In the genomic region with DNA sequence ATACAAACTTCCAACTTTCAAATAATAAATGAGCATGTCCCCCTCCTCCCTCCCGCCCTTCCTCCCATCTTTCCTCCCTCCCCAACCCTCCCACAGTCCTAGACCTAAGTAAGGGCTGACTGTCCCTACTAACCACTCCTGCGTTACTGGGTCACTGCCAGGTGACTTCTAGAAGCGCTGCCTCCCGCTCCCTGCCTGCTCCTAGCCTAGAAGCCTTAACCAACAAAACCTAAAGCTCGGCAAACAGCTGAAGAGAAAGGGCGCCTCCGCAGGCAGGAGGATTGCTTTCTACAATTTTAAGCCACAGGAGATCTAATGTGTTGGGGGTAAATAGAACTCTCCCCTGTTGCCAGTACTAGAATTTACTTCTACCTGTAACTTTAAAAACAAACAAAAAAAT, we compare ENCODE assay signal across 9 mouse cellular contexts. TPM values are rescaled to one million over a fixed set of nuclear protein-coding genes. Genes with fewer than 3 reads are reported as not detected.
DNase-seq lines count a peak whose midpoint lies in the region; ATAC-seq and TF ChIP-seq lines count a peak whose summit lies in the region.
"Had no signal": no experiment of that assay in that cellular context is flagged by ENCODE, and none has a peak within 500 bp of the region (broad histone marks: within the 10 kb centered on the region; RNA-seq: fewer than 3 reads in every experiment).

No protein-coding gene starts in this region.

- H3K4me1 ChIP-seq in heart, embryonic 12.5 days (replicated peaks), result peaks cover 12% of the 10 kb centered on the region
- no peaks in the 10 kb centered on the region for H3K4me1 ChIP-seq in kidney, embryonic 14.5 days (ENCODE audit: control insufficient read depth, insufficient read depth, low read length)
- peaks cover 8% of the 10 kb centered on the region; the same call in 1 of the 2 replicates for H3K4me1 ChIP-seq in liver, embryonic 15.5 days (replicated peaks)
- H3K4me1 ChIP-seq in neural tube, embryonic 11.5 days (ENCODE audit: control insufficient read depth, insufficient read depth, low read length), result no peaks in the 10 kb centered on the region

- H3K9ac ChIP-seq in heart, embryonic 12.5 days, result peak overlapping the region; percentile 43; the same call in 1 of the 2 replicates
- no peak overlapping the region for H3K9ac ChIP-seq in kidney, embryonic 14.5 days (ENCODE audit: low read depth, low read length)
- no peak overlapping the region for H3K9ac ChIP-seq in liver, embryonic 15.5 days
- no peak overlapping the region for H3K9ac ChIP-seq in neural tube, embryonic 11.5 days (ENCODE audit: low read length)

- H3K9me3 ChIP-seq in heart, embryonic 12.5 days (replicated peaks), result no peaks in the 10 kb centered on the region
- no peaks in the 10 kb centered on the region for H3K9me3 ChIP-seq in kidney, embryonic 14.5 days (ENCODE audit: control insufficient read depth, low read length)
- no peaks in the 10 kb centered on the region for H3K9me3 ChIP-seq in liver, embryonic 15.5 days (replicated peaks)
- H3K9me3 ChIP-seq in neural tube, embryonic 11.5 days (ENCODE audit: control insufficient read depth, low read length), result no peaks in the 10 kb centered on the region

- no peaks in the 10 kb centered on the region; the same call in 1 of the 2 replicates for H3K27me3 ChIP-seq in heart, embryonic 12.5 days (replicated peaks)
- H3K27me3 ChIP-seq in kidney, embryonic 14.5 days (ENCODE audit: control insufficient read depth, insufficient read depth, low read length), result no peaks in the 10 kb centered on the region; the same call in 1 of the 2 replicates
- peaks cover 57% of the 10 kb centered on the region for H3K27me3 ChIP-seq in liver, embryonic 15.5 days
- 0 out of 2 replicates have a peak, but pooled peaks cover 3% of the 10 kb centered on the region for H3K27me3 ChIP-seq in neural tube, embryonic 11.5 days (ENCODE audit: control insufficient read depth, insufficient read depth, low read length)

- intact Hi-C loops in left cerebral cortex, adult 2 months (cut with DNase I), result loop anchor here (5.0 to 10.0 kb wide), 5 partner anchors 98 to 798 kb away; no protein-coding TSS in a partner anchor

- H3K4me3 ChIP-seq in left cerebral cortex, adult 2 months, result peak overlapping the region; percentile 56
- peak overlapping the region; percentile 69 for H3K4me3 ChIP-seq in heart, embryonic 12.5 days
- H3K4me3 ChIP-seq in kidney, embryonic 14.5 days (ENCODE audit: low read length), result peak overlapping the region; percentile 54
- H3K4me3 ChIP-seq in liver, embryonic 15.5 days (replicated peaks), result peak overlapping the region; percentile 59
- H3K4me3 ChIP-seq in neural tube, embryonic 11.5 days (ENCODE audit: low read depth, low read length), result peak overlapping the region; percentile 62

- WGBS in heart, embryonic 12.5 days, result 23% methylated on average over 7 of the region's 7 CpGs
- 16% methylated on average over 7 of the region's 7 CpGs for WGBS in kidney, embryonic 14.5 days
- 4% methylated on average over 7 of the region's 7 CpGs for WGBS in liver, embryonic 15.5 days (ENCODE audit: insufficient replicate concordance)
- 17% methylated on average over 7 of the region's 7 CpGs for WGBS in neural tube, embryonic 11.5 days

- H3K4me2 ChIP-seq in heart, embryonic 12.5 days, result peak overlapping the region; percentile 85
- H3K4me2 ChIP-seq in kidney, embryonic 14.5 days (replicated peaks; ENCODE audit: low read depth, low read length), result peak overlapping the region; percentile 82
- peak overlapping the region; percentile 75 for H3K4me2 ChIP-seq in liver, embryonic 15.5 days
- peak overlapping the region; percentile 97 for H3K4me2 ChIP-seq in neural tube, embryonic 11.5 days (ENCODE audit: low read depth)

- peak overlapping the region; percentile 95 for H3K27ac ChIP-seq in left cerebral cortex, adult 2 months
- no peak overlapping the region for H3K27ac ChIP-seq in heart, embryonic 12.5 days (ENCODE audit: poor library complexity, severe bottlenecking)
- H3K27ac ChIP-seq in kidney, embryonic 14.5 days (ENCODE audit: low read depth, low read length), result no peak overlapping the region
- H3K27ac ChIP-seq in liver, embryonic 15.5 days (replicated peaks), result no peak overlapping the region
- no peak overlapping the region for H3K27ac ChIP-seq in neural tube, embryonic 11.5 days (ENCODE audit: low read depth, low read length)

- TF ChIP-seq CTCF in left cerebral cortex, adult 2 months (IDR thresholded peaks at IDR 0.05), result peak; percentile 42

- DNase-seq in left cerebral cortex, adult 2 months (ENCODE audit: extremely low spot score in 1 of 2, low spot score in 2 of 2), result peak; percentile 17 to 19
- no peak for DNase-seq in left cerebral cortex, adult 11 months (ENCODE audit: low spot score)
- DNase-seq in embryo, embryonic 10 days (ENCODE audit: low spot score), result peak; percentile 47
- DNase-seq in neural tube, embryonic 11.5 days (ENCODE audit: low spot score), result peak; percentile 43
- peak; percentile 32 for DNase-seq in thymus, postnatal 36 days

- no peaks in the 10 kb centered on the region for H3K36me3 ChIP-seq in heart, embryonic 12.5 days
- H3K36me3 ChIP-seq in kidney, embryonic 14.5 days (ENCODE audit: control insufficient read depth, insufficient read depth, low read length), result no peaks in the 10 kb centered on the region
- H3K36me3 ChIP-seq in liver, embryonic 15.5 days (replicated peaks), result no peaks in the 10 kb centered on the region
- no peaks in the 10 kb centered on the region for H3K36me3 ChIP-seq in neural tube, embryonic 11.5 days (ENCODE audit: control insufficient read depth, insufficient read depth, low read length)

- no peak for ATAC-seq in heart, embryonic 12.5 days (ENCODE audit: insufficient number of reproducible peaks, low FRiP score)
- ATAC-seq in kidney, embryonic 14.5 days (ENCODE audit: low FRiP score, low TSS enrichment), result no peak
- ATAC-seq in liver, embryonic 15.5 days (ENCODE audit: insufficient read depth), result no peak
- ATAC-seq in neural tube, embryonic 11.5 days (ENCODE audit: insufficient read depth, low FRiP score, low TSS enrichment), result no peak

RNA-seq across cellular contexts. Expression of a gene that starts 2.0 kb away (rescaled TPM):
- 10 to 100 TPM; 44.8 to 54.3 TPM for total RNA-seq in left cerebral cortex, adult 2 months (2021)
- 4.8 and 5.4 TPM in 2 replicates for polyA plus RNA-seq in heart, embryonic 12.5 days (2016; fragmentation: Nextera tagmentation; extraction: Ambion mirVana)
- polyA plus RNA-seq in kidney, embryonic 14.5 days (2014; fragmentation: Nextera tagmentation; extraction: Ambion mirVana), result 8.3 and 13.4 TPM in 2 replicates
- polyA plus RNA-seq in liver, embryonic 15.5 days (2015; fragmentation: Nextera tagmentation; extraction: Ambion mirVana), result 2.2 and 2.5 TPM in 2 replicates
- 9.3 and 14.3 TPM in 2 replicates for polyA plus RNA-seq in neural tube, embryonic 11.5 days (2014; fragmentation: Nextera tagmentation; extraction: Ambion mirVana)
- total RNA-seq: MEL had no signal
